Mouse (Mus musculus) embryonic fibroblast, embryonic 13.5 days (primary cell): ENCODE results near the gene Marc2.

Experiments
- CTCF ChIP-seq: IDR thresholded peaks from 2 replicates; pipeline ENCODE4 v1.5.1; 2011; ENCODE audit warnings: mild to moderate bottlenecking, control low read depth, low read length, moderate library complexity, borderline replicate concordance; ENCODE audit not compliant: insufficient read depth
- POLR2A ChIP-seq: IDR thresholded peaks from 2 replicates; pipeline ENCODE4 v1.6.1; 2011; ENCODE audit warnings: low read depth, mild to moderate bottlenecking, control low read depth, low read length, moderate library complexity

GRCm38 (mm10) chr1:184805749-184806148 lies 40.5 kb downstream of the Marc2 start:
- TF ChIP-seq CTCF (no peak), POLR2A (no peak)
